Mouse (Mus musculus): ENCODE data around the gene Polg2.
"Not testable (repeated sequence)": the region's sequence is repeated elsewhere in the genome, so short reads cannot be mapped to it uniquely, and the experiment has no call there.

Gene Polg2

DNA sequence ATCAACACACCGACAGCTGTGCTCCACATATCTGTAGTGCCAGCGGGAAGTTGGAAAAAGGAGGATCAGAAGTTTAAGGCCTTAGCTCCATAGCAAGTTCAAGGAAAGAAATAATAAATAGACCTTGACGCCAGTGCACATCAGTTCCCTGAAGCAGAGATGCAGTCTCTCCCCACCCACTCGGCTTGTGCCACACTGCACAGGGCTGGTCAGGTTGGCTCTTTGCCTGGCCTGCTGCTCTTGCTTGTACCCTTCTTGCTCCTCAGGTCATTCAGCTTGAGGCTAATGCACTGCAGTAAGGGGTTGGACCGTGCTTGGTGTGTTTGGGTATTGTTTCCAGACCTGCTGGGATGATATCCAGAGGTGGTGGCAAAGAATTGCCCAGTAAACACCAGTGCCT lies 18.8 kb downstream of the Polg2 start:
- no peak for DNase-seq

DNA sequence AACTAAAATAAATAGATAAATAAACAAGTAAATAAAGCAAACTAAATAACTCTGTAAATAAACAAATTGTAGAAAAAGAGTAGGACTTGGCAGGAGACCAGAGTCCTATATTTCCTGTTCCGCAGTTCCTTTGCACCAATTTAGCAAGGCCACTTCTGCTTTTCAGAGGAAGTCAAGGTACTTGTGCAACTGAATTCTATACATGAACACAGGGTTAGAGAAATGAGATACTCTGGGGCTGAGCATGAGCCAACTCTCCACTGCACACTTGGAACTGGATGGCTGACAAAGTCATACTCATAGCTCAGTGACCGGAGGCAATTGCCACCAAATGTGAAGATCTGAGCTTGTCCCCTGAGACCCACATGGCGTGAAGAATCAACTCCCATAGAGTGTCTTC lies 20.3 kb downstream of the Polg2 start:
- DNase-seq, result no peak

GRCm38 (mm10) chr11:106755583-106755982 lies 23.8 kb downstream of the Polg2 start:
- no peak for DNase-seq

DNA sequence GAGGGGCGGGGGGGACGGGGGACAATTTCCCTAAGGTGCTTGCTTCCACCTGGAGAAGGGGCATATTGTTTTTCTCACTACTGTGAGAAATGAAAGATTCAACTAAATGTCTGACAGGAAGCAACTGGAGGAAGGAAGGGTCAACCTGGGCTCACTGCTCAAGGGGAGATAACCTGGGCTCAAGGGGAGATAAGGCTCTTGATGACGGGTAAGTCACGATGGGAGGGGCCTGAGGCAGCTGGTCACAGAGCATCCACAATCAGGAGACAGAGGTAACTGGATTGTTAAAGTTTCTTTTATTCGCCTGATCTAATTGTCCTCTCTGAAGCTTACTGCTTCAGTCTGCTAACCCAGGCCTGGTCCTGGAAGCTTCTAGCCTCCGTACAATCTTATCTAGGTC lies 26.0 kb downstream of the Polg2 start:
- DNase-seq, result no peak

- DNase-seq, result no peak
These were observed 27.2 kb downstream of the Polg2 start for GRCm38 (mm10) chr11:106752103-106752502.

DNA sequence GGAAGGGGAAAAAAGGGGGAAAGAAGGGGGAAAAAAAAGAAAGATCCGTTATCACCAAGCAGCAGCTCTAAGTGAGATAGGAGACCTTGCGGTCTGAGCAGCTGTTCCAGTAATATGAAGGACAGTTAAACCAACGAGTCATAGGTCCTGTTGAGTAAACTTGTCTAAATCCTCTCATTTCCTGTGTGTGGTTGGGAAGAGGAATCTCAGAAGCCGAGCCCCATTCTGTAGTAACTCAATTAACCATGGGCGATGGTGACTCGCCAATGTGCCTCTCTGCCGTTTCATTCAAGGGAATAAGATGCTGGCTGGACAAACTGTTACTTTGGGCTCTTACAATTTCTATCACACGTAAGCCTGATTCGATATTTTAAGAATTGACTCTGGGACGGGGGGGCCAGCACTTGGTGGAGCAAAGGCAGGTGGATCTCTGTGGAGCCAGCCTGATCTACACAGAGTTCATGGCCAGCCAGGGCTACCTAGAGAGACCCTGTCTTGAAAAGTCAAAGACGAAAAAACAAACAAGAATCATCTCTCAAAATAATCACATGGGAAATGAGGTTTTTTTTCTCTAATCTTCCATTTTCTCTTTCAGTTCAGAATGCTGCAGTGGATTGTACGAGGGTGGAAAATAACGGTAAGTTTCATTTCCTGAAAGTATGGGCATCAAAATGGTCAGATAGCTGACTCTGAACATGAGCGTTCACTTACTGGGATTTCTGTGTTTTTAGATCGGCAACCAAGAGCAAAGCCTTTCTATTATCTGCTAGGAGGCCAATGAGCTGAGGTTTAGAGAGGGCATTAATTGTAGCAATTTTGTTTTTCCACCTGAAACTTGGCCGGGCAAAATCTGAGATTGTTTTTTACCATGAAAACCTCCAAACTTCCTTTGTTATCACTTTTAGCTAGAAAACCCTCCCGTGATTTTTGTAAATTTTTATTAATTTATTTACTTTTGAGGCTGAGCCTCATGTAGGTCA lies 28.0 kb downstream of the Polg2 start, which contains the start of gene Milr1:
TSS of gene Milr1 (plus strand) at position 188 of the 980 bp plus-strand sequence.
- DNase-seq, result no peak

GRCm38 (mm10) chr11:106750121-106750751 lies 29.1 kb downstream of the Polg2 start, which contains the start of gene Pecam1:
TSS of gene Pecam1 (minus strand) at chr11:106750628.
- DNase-seq, result no peak

GRCm38 (mm10) chr11:106749557-106750120 lies 29.7 kb downstream of the Polg2 start:
- DNase-seq, result not testable (repeated sequence)

DNA sequence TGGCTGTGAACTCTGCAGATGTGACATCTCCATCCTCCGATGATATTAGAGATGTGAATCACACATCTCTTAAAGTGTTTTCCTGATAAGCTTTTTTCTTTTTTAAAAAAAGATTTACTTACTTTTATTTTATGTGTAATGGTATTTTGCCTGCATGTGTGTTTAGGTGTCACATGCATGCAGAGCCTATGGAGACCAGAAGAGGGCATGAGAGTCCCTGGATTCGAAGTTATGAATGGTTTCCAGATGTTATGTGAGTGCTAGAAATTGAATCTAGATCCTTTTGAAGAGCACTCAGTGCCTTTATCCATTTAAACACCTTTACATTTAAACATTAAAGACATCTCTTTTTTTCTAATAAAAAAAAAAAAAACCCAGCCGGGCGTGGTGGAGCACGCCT lies 34.4 kb downstream of the Polg2 start:
- DNase-seq, result no peak

DNA sequence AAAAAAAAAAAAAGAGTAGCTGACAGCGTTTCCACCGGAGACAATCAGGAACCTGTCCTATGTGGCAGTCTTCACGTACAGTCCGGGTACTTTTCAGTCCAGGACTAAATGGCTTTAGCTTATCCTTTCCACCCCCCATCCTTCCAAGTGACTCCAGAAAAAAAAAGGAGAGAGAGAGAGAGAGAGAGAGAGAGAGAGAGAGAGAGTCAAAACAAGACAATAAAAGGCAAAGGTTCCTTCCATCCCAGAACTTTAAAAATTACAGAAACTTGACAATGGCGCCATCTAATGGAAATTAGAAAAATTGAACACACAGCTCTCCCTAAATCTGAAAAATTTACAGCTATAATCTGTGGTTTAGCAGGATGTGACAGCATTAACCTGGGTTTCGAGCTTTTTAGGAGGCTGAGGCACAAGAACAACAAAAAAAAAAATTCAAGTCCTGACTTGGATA lies 36.9 kb downstream of the Polg2 start:
- no peak for DNase-seq

DNA sequence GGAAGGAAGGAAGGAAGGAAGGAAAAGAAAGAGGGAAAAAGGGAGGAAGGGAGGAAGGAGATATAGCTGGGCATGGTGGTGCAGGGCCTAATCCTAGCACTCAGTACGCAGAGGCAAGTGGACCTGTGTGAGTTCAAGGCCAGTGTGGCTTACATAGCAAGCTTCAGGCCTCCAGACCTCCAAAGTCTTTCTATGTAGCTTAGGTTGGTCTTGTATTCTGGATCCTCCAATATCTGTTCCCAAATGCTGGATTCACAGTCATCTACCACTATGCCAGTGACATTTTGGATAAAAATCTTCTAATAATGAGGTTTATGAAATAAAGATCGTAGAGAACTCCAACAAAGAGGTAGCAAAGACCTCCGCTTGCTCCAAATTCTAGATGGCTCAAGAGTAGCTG lies 37.5 kb downstream of the Polg2 start:
- no peak for DNase-seq

DNA sequence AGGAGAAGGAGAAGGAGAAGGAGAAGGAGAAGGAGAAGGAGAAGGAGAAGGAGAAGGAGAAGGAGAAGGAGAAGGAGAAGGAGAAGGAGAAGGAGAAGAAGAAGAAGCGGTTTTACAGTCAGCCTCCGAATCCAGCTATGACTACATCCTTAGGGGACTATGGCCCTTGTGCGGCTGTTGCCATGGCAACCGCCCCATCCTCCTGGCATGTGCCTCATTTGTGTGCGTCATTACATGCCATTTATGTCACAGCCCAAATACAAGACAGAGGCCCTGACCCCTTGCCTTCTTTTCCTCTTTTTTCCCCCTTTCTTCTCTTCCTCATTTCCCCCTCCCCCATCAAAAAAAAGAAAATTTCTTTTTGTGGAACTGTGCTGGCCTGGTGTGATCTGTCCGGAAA lies 38.1 kb downstream of the Polg2 start:
- DNase-seq, result no peak

DNA sequence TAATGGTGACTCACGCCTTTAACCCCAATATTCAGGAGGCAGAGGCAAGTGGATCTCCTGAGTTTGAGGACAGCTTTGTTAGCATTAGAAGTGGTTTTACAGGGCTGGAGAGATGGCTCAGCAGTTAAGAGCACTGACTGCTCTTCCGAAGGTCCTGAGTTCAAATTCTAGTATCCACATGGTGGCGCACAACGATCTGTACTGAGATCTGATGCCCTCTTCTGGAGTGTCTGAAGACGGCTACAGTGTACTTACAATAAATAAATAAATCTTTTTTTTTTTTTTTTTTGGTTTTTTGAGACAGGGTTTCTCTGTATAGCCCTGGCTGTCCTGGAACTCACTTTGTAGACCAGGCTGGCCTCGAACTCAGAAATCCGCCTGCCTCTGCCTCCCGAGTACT lies 38.6 kb downstream of the Polg2 start:
- not testable (repeated sequence) for DNase-seq

GRCm38 (mm10) chr11:106739116-106739515 lies 40.2 kb downstream of the Polg2 start:
- no peak for DNase-seq

- DNase-seq, result no peak
These were observed 42.1 kb downstream of the Polg2 start for GRCm38 (mm10) chr11:106737178-106737621.

DNA sequence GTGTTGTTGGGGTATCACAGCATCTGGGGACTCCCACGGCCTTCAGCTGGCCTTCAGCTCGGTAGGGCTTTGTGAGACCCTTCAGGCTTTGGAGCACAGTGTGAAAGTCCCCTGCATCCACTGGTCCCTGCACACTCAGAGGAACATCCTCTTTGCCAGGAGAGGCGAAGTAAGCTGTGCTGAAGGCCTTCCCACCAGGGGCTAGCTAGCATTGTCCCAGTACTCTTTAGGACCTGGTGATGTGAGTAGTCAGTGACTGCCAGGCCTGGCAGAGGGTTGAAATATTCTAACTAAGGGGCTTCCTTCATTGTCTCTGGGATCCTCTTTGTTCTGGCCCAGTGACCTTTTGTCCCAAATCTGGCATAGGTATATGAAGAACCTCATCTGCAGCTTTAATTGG lies 42.7 kb downstream of the Polg2 start:
- DNase-seq, result no peak

DNA sequence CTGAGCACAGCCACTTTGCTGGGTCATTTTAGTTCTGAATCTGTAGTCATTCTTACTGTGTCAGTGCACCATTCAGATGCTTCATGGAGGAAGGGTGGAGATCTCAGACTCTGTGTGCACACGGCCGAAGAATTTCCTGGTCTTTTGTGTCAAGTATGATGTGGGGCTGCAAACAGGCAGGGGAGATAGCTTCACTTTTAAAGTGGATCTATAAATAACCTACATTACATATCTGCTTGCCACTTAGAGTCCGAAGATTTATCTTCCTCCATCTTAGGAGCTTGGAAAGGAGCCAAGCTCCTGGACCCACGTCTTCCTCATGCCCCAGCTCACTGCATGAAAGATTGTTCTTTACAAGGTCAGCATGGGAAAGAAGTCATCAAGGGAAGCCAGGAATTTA lies 48.6 kb downstream of the Polg2 start:
- no peak for DNase-seq

GRCm38 (mm10) chr11:106729656-106730055 lies 49.7 kb downstream of the Polg2 start:
- DNase-seq, result no peak

- no peak for DNase-seq
These were observed 50.7 kb downstream of the Polg2 start for GRCm38 (mm10) chr11:106728402-106729366.

GRCm38 (mm10) chr11:106727967-106728366 lies 51.4 kb downstream of the Polg2 start:
- DNase-seq, result no peak

DNA sequence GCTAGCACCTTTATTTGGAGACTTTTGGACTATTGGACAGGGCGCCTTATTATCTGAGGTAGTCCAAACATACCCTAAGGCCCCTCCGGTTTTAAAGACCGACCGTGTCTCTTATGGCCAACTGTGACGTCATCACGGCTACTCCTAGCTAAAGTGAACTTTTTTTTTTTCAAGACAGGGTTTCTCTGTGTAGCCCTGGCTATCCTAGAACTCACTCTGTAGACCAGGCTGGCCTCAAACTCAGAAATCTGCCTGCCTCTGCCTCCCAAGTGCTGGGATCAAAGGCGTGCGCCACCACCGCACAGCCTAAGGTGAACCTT lies 54.5 kb downstream of the Polg2 start:
- DNase-seq, result not testable (repeated sequence)

GRCm38 (mm10) chr11:106724176-106724915 lies 55.0 kb downstream of the Polg2 start:
- DNase-seq, result no peak
